Mouse (Mus musculus) urinary bladder, adult 18-20 months (tissue): ENCODE data around the gene Aoc2.
A peak's percentile ranks its signal among the peaks of the same experiment; 100 is the strongest.

Source experiments
- DNase-seq, 2 experiments: peaks; one replicate each; pipeline ENCODE4 v3.0.0; 2022; ENCODE audit warnings: low spot score in 2 of 2, mixed read lengths in 2 of 2

Aoc2 gene

DNA sequence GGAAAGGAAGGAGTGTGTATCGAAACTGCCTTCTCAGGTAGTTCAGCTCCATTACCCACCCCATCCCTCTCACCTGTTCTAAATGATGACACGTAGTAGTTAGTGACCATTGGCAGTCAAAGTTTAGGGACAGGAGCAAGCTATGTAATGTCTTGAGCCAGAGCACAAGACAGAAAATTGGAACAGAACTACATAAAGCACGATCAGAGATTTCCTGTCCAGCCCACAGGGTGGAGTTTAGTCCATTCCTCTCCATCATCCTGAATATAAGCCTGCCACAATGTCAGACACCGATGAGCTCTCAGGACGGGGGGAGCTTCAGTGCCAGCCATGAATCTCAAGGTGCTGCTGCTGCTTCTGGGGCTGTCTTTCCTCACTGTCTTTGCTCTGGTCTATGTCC lies at the start of gene Aoc2:
Aoc2 (plus strand) TSS at position 301 of the 400 bp plus-strand sequence.
- no peak for DNase-seq

DNA sequence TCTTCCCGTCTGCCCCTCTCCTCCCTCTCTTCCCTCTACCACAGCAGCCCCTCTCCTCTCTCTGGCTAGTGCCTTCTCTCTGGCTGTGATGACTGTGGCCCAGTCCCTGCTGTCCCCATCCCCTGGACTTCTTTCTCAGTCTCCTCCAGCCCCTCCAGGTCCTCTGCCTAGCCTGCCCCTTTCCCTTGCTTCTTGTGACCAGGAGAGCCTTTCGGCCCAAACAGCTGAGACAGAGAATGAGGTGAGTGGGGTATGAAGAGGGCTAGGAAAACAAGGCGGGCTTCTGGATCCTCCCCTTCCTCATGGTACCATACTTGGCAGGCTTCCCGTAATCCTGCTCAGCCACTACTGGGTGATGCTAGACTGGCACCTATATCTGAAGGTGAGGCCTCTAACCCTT lies 49.6 kb upstream of the Aoc2 start:
- DNase-seq, result no peak

- no peak for DNase-seq
These were observed 48.4 kb upstream of the Aoc2 start for GRCm38 (mm10) chr11:101276319-101277070.

DNA sequence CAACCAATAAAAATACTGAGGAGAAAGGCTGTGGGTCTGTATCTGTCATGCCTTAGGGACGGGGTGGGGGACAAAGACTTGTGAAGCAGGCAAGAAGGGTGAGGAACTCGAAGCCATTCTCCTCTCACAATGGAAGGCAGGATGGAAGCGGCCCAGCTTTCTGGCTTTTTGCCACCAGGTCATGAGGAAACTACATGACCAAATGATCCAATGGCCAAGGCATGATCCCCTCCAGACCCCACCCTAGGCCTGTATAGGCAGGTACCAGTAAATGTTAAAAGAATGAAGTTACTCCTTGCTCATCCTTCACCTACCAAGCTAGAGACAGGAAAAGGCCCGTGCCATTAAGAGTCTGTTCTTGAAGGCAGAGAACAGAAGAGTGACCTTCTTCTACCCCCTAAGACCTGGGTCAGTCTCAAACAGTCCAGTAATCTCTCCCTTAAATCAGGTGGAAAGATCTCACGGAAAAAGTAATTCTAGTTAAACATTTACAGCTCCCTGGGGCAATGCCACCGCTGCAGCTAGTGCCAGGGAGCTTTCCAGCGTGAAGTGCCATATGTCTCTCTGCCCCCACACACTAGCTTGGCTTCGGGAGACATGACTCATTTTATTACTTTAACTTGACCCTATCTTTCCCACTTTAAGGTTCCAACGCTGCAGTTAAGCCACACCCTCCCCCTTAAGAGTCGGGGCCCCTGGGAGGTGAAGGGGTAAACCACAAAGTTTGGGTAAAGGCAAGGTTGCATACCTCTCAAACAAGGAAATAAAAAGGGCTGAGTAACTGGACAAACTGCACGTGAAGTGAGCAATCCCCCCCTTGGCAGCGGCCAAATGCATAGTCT lies 47.3 kb upstream of the Aoc2 start:
- DNase-seq, result peak in 1 of 2 experiments; percentile 71

- peak; percentile 74 to 75 for DNase-seq
These were observed 46.4 kb upstream of the Aoc2 start, which contains the start of the genes Cntd1 and Coa3 for GRCm38 (mm10) chr11:101278223-101279192. Cntd1 (plus strand) TSS chr11:101279012. Coa3 (minus strand) TSS chr11:101279114.

GRCm38 (mm10) chr11:101279193-101279569 lies 45.7 kb upstream of the Aoc2 start:
- no peak for DNase-seq

GRCm38 (mm10) chr11:101280837-101281236 lies 44.0 kb upstream of the Aoc2 start:
- DNase-seq, result no peak

- no peak for DNase-seq
These were observed 42.0 kb upstream of the Aoc2 start for GRCm38 (mm10) chr11:101282896-101283295.

DNA sequence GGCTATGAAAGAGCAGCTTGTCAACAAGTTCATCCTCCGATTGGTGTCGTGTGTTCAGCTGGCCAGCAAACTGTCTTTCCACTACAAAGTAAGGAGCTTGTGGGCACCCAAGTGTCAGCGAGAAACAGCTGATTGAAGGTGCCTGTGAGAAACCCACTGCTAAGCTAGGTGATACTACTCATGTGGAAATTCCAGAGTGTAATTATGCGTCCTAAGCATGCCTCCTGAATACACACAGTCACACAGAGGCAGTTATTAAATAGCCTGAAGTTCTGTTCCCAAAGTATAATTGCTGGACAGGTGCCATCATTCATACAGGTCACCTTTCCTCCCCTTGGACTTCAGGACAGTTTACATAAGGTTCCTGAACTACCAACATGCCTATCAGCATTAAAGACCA lies 41.1 kb upstream of the Aoc2 start:
- DNase-seq, result no peak

GRCm38 (mm10) chr11:101287306-101287705 lies 37.6 kb upstream of the Aoc2 start:
- DNase-seq, result peak in 1 of 2 experiments; percentile 68

DNA sequence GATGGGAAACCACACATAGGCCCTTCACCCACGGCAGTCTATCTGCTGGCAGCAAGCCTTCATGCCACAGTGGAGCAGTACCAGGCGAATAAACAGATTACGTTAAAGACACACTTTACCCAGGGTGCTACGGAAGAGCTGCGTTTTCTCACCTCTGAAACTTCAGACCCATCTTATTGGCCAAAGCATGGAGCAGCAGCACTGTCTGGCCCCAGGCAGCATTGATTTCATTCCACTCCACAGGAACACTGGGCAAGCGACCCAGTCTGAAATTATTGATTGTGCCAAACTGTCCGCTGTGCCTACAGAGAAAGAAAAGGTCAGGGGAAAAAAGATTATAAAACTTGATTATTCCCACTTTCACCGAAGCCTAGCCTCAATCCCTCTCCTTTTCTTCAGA lies 33.6 kb upstream of the Aoc2 start:
- DNase-seq, result no peak

- DNase-seq, result no peak
These were observed 29.7 kb upstream of the Aoc2 start for GRCm38 (mm10) chr11:101295191-101295590.

GRCm38 (mm10) chr11:101300881-101301280 lies 24.0 kb upstream of the Aoc2 start:
- DNase-seq, result no peak

- DNase-seq, result no peak
These were observed 23.4 kb upstream of the Aoc2 start for GRCm38 (mm10) chr11:101301299-101302003.

DNA sequence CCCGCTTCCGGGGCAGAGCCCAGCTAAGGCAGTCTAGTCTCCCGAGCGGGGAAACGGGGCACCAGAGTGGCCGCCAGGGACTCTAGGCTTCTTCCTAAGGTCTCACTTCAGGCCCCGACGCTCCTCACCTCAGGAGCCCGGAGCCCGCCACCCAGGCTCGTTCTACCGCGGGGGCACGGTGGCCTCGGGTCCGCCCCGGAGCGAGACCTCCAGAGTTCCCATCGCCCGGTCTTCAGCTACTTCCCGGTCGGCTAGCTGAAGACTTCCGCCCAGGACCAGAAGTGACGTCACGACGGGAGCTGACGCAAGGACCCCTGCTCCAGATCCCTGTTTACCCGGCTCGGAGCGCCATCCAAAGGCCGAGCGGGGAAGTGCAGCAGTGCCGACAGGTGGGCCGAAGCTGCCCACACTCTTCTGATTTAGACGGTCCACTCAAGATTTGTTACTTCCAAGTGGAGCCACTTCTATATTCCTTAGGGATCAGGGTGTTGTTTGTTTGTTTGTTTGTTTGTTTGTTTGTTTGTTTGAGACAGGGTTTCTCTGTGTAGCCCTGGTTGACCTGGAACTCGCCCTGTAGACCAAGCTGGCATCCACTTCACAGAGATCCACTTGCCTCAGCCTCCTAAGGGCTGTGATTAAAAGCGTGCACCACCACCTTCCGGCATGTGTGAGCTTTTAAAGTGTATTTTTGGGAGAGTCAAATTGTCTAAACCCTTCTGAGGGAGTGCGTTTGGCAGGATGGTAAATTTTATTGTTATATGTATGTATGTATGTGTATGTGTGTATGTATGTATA lies 22.7 kb upstream of the Aoc2 start, which contains the start of gene Becn1:
Becn1 (minus strand) TSS at position 283 of the 795 bp plus-strand sequence.
- DNase-seq, result peak; percentile 90 to 94

- DNase-seq, result no peak
These were observed 17.1 kb upstream of the Aoc2 start for GRCm38 (mm10) chr11:101307744-101308143.

DNA sequence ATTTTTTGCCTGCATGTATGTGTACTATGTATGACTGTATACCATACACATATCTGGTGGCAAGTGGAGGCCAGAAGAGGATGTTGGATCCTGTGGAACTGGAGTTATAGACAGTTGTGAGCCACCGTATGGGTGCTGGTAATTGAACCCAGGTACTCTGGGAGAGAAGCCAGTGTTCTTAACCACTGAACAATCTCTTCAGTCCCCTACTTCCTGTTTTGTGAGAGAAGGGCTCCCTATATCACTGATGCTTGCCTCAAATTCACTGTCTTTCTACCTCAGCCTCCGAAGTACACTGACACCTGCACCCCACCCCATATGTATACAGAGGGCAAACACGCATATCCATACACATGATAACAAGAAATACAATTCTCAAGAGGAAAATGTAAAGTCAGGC lies 13.8 kb upstream of the Aoc2 start:
- DNase-seq, result no peak

- no peak for DNase-seq
These were observed 12.7 kb upstream of the Aoc2 start for GRCm38 (mm10) chr11:101312150-101312549.

GRCm38 (mm10) chr11:101314567-101314966 lies 10.3 kb upstream of the Aoc2 start:
- no peak for DNase-seq

- no peak for DNase-seq
These were observed 9.7 kb upstream of the Aoc2 start for GRCm38 (mm10) chr11:101315082-101315650.
